Mouse (Mus musculus) cerebellum, postnatal 10 days (tissue): ENCODE measurements at regions not wholly inside any gene's neighbourhood (a gene's known extent, or its start where the extent isn't known, plus 50 kb on each side); places are given as distances from the start of the nearest gene placed in this dataset.
A peak's percentile ranks its signal among the peaks of the same experiment; 100 is the strongest.
"Not testable (repeated sequence)": the region's sequence is repeated elsewhere in the genome, so short reads cannot be mapped to it uniquely, and the experiment has no call there.

Experiments used
- DNase-seq, 2 experiments: peaks; one replicate each; pipeline ENCODE4 v3.0.0; 2021; ENCODE audit warnings: mixed read lengths in 2 of 2

- not testable (repeated sequence) for DNase-seq
Observed at GRCm38 (mm10) chr13:68298862-68299261, 283.1 kb downstream of the Mtrr start.

DNA sequence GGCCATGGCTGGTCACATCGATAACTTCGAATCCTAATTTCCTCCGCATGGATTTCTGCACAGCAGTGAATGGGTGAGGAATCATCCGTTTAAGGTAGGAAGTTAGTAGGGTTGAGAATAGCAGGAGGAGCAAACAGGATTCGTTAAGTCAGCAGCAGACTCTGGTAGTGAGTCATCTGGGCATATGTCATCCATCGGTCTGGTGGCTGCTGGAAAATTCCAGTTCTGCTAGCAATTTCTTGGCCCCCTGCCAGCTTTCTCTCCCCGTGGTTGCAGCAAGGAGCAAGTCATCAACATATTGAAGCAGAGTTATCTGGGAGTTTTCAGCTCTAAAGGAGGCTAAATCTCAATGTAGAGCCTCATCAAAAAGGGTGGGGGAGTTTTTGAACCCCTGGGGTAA, 323.7 kb downstream of the Mtrr start:
- peak in 1 of 2 experiments; percentile 2 for DNase-seq
